21 mouse cellular contexts compared by ENCODE assay signal in the genomic region with DNA sequence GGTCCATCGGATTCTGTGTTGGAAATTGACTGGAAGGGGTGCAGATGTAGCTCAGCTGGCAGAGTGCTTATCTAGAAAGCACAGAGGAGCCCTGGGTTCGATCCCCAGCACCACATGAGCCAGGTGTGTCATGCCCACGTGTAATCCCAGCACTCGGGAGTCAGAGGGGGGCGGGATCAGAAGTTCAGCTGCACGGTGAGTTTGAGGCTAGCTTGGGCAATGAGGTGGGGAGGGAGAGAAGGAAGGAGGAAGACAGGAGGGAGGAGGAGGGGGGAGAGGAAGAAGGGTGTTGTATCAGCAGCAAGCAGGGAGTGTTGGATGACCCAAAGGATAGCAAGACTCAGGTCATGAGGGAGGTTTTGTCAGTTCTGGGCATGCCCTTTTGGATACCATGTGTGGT. TPM values are rescaled to one million over a fixed set of nuclear protein-coding genes. Genes with fewer than 3 reads are reported as not detected.
DNase-seq lines count a peak whose midpoint lies in the region; TF ChIP-seq lines count a peak whose summit lies in the region.
"Had no signal": no experiment of that assay in that cellular context is flagged by ENCODE, and none has a peak within 500 bp of the region (broad histone marks: within the 10 kb centered on the region; RNA-seq: fewer than 3 reads in every experiment).

No protein-coding gene starts in this region.

- H3K27me3 ChIP-seq in E14TG2a.4 (ENCODE audit: insufficient read depth, low read length) (no peaks in the 10 kb centered on the region), ES-Bruce4 (ENCODE audit: control insufficient read depth, insufficient read depth, low read length, poor library complexity, severe bottlenecking) (no peaks in the 10 kb centered on the region)
- H3K27me3 ChIP-seq: hindbrain, embryonic 15.5 days had no signal

- TF ChIP-seq EP300 in ES-Bruce4 (IDR thresholded peaks at IDR 0.05; ENCODE audit: insufficient read depth, low read depth, low read length) = no peak

- peak overlapping the region; percentile 50 for H3K4me3 ChIP-seq in E14TG2a.4 (replicated peaks; ENCODE audit: low read length)
- H3K4me3 ChIP-seq in ES-Bruce4 (ENCODE audit: low read depth, low read length) = no peak overlapping the region
- no peak overlapping the region for H3K4me3 ChIP-seq in olfactory bulb, adult 2 months (ENCODE audit: insufficient read depth, low read depth, low read length)
- H3K4me3 ChIP-seq: forebrain, embryonic 10.5 days; forebrain, embryonic 13.5 days; gastrocnemius, adult 2 months; hindbrain, embryonic 12.5 days; hindbrain, embryonic 15.5 days had no signal

- DNase-seq in R1 (ENCODE audit: low read depth, low spot score) = peak; percentile 69
- DNase-seq in spleen, postnatal 10 days (ENCODE audit: low spot score in 2 of 2) = no peak
- no peak for DNase-seq in adrenal gland, adult 18-20 months (ENCODE audit: low spot score in 2 of 2)
- DNase-seq: adrenal gland, adult 8-10 months; adrenal gland, postnatal 25 days; cerebellum, adult 11-12 months; cerebellum, adult 8-10 months; cerebellum, postnatal 10 days; cerebellum, postnatal 36 days; forebrain, postnatal 0 days; gastrocnemius, adult 2 months; gastrocnemius, postnatal 14 days; heart, adult 11 months had no signal

- H3K9me3 ChIP-seq in E14TG2a.4 (ENCODE audit: low read length) (no peaks in the 10 kb centered on the region), ES-Bruce4 (replicated peaks; ENCODE audit: control insufficient read depth, insufficient read depth, low read length, poor library complexity, severe bottlenecking) (no peaks in the 10 kb centered on the region)
- H3K9me3 ChIP-seq: forebrain, embryonic 10.5 days; forebrain, embryonic 13.5 days; hindbrain, embryonic 12.5 days; hindbrain, embryonic 15.5 days had no signal

- peak overlapping the region; percentile 30 for H3K27ac ChIP-seq in ES-Bruce4 (ENCODE audit: insufficient read depth, low read length)
- 0 out of 2 replicates have a peak overlapping the region, but pooled peaks have one; percentile 6 for H3K27ac ChIP-seq in olfactory bulb, adult 2 months (ENCODE audit: insufficient read depth, low read depth, low read length)
- H3K27ac ChIP-seq: forebrain, embryonic 10.5 days; forebrain, embryonic 13.5 days; gastrocnemius, adult 2 months; hindbrain, embryonic 12.5 days; hindbrain, embryonic 15.5 days had no signal

- no peak overlapping the region for H3K9ac ChIP-seq in ES-Bruce4 (ENCODE audit: low read depth, poor library complexity, severe bottlenecking)
- H3K9ac ChIP-seq: forebrain, embryonic 13.5 days; forebrain, postnatal 0 days; hindbrain, embryonic 12.5 days; hindbrain, embryonic 15.5 days had no signal

- TF ChIP-seq CTCF in E14TG2a.4 (conservative IDR thresholded peaks at IDR 0.05; ENCODE audit: low read length) = no peak
- TF ChIP-seq CTCF in ES-Bruce4 (IDR thresholded peaks at IDR 0.05; ENCODE audit: low read depth, low read length) = no peak
- no peak for TF ChIP-seq CTCF in olfactory bulb, adult 2 months (IDR thresholded peaks at IDR 0.05; ENCODE audit: insufficient read depth, low read depth, low read length)

- 70% methylated on average over 6 of the region's 6 CpGs for WGBS in olfactory bulb, adult 2 months

- no peaks in the 10 kb centered on the region for H3K36me3 ChIP-seq in E14TG2a.4 (ENCODE audit: insufficient read depth, low read length)
- H3K36me3 ChIP-seq in ES-Bruce4 (ENCODE audit: control insufficient read depth, insufficient read depth, low read length, poor library complexity, severe bottlenecking) = no peaks in the 10 kb centered on the region
- H3K36me3 ChIP-seq: forebrain, embryonic 10.5 days; hindbrain, embryonic 12.5 days; hindbrain, embryonic 15.5 days had no signal

- peaks cover 85% of the 10 kb centered on the region for H3K4me1 ChIP-seq in E14TG2a.4 (replicated peaks; ENCODE audit: low read depth, low read length)
- H3K4me1 ChIP-seq in ES-Bruce4 (ENCODE audit: control insufficient read depth, insufficient read depth, low read length) = peaks cover 4% of the 10 kb centered on the region
- H3K4me1 ChIP-seq in olfactory bulb, adult 2 months (ENCODE audit: control insufficient read depth, insufficient read depth, low read length) = peaks cover 10% of the 10 kb centered on the region

- TF ChIP-seq POLR2A in ES-Bruce4 (IDR thresholded peaks at IDR 0.05; ENCODE audit: insufficient read depth, low read length) = no peak
- no peak for TF ChIP-seq POLR2A in olfactory bulb, adult 2 months (IDR thresholded peaks at IDR 0.05; ENCODE audit: insufficient read depth, low read depth, low read length)

RNA-seq across cellular contexts. Expression of gene Rps27rt, which starts 51.7 kb away (rescaled TPM):
- polyA plus RNA-seq in ES-Bruce4 (2011; ENCODE audit: insufficient read depth, insufficient read length, low read depth, missing spikeins) = 3,274 and 3,343 TPM in 2 replicates
- polyA plus RNA-seq in olfactory bulb, adult 2 months (2012; ENCODE audit: insufficient read depth, insufficient read length, low replicate concordance, missing spikeins) = not detected in 2 replicates
- total RNA-seq in adrenal gland, adult 18-20 months (2021) = 10 to 100 TPM; 49.6 to 57.5 TPM

RNA-seq across cellular contexts. Expression of gene Osbpl10, which starts 55.9 kb away (rescaled TPM):
- 6.0 and 8.3 TPM in 2 replicates for polyA plus RNA-seq in ES-Bruce4 (2011; ENCODE audit: insufficient read depth, insufficient read length, low read depth, missing spikeins)
- polyA plus RNA-seq in olfactory bulb, adult 2 months (2012; ENCODE audit: insufficient read depth, insufficient read length, low replicate concordance, missing spikeins) = not detected in 2 replicates
- 1 to 10 TPM; 4.2 to 6.5 TPM for total RNA-seq in adrenal gland, adult 18-20 months (2021)
- polyA plus RNA-seq: CD4-positive, CD25-positive, alpha-beta regulatory T cell, adult 4 months had no signal
